Mouse (Mus musculus) layer of hippocampus, postnatal 36 days (tissue): ENCODE measurements around the gene Aacs. TPM values are rescaled to one million over a fixed set of nuclear protein-coding genes. Genes with fewer than 3 reads are reported as not detected.
"Not testable (repeated sequence)": the region's sequence is repeated elsewhere in the genome, so short reads cannot be mapped to it uniquely, and the experiment has no call there.

Source experiments
- DNase-seq, 2 experiments: peaks; one replicate each; pipeline ENCODE4 v3.0.0; 2022
- total RNA-seq, 2 experiments: library from RNA; stranded (reverse); gene quantifications; 2 replicates each; pipeline ENCODE4 v1.2.3; 2021

Aacs gene
- total RNA-seq = 10 to 100 TPM; 53.9 to 56.1 TPM

- peak; percentile 97 to 98 for DNase-seq
Observed at GRCm38 (mm10) chr5:125475601-125476285, at the start of gene Aacs. Gene Aacs, plus strand, starts transcription at chr5:125475814.

GRCm38 (mm10) chr5:125426343-125426742 lies 49.3 kb upstream of the Aacs start:
- no peak for DNase-seq

DNA sequence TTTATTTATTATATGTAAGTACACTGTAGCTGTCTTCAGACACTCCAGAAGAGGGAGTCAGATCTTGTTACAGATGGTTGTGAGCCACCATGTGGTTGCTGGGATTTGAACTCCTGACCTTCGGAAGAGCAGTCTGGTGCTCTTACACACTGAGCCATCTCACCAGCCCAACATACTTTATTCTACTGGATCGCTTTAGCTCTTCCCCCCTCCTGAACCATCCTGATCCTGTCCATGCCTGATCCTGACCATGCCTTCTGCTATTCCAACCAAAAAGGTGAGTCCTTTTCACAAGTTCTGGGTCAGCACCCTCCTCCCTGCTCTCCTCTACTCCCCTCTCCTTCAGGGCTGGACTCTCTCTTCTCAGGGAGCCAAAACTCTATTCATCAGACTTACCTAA lies 43.3 kb upstream of the Aacs start:
- not testable (repeated sequence) for DNase-seq

- peak; percentile 91 to 93 for DNase-seq
Observed at GRCm38 (mm10) chr5:125433793-125434337, 41.7 kb upstream of the Aacs start, which contains the start of gene Dhx37. Gene Dhx37, minus strand, starts transcription at chr5:125434121.

GRCm38 (mm10) chr5:125434347-125434746 lies 41.3 kb upstream of the Aacs start:
- not testable (repeated sequence) for DNase-seq

- no peak for DNase-seq
Observed at GRCm38 (mm10) chr5:125440583-125441233, 34.9 kb upstream of the Aacs start.

- DNase-seq = peak; percentile 58 to 60
Observed at GRCm38 (mm10) chr5:125441234-125442114, 34.1 kb upstream of the Aacs start, which contains the start of gene Bri3bp. Gene Bri3bp, plus strand, starts transcription at chr5:125441568.

DNA sequence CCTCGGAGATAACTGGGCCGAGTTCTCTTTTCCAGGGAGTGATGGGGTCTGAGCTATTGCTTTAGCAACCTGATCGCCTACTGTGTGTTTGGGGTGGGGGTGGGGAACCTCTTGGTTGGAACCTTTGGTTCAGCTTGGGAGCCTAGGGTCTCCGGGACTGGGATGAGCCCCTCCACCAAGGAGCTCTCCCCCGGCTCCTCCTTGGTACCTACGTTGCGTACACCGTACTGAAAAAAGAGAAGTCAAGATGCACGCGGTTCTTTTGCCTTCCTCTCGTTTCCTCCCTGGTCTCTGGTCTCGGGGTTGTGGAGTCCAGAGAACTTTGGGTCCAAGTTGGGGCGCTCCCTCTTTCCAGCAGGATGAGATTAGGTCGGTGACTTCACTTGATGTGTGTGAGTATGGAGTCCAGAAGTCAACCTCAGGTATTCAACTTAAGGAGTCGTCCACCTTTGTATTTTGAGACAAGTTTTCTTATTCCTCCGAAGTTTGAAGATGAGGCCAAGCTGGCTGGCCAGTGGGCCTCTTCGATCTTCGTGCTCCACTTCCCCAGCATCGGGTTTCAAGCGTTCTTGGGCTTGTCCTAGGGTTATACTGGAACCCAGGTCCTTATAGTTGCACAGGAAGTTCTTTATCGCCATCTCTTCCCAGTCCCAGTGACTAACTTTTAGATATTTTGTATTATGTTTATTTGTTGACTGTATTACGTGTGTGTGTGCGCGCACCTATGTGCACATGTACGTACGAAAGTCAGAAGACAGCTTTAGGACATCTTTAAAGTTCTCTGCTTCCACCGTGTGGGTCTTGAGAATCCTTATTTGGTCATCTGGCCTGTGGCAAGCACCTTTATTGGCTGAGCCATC lies 33.2 kb upstream of the Aacs start:
- DNase-seq = no peak

DNA sequence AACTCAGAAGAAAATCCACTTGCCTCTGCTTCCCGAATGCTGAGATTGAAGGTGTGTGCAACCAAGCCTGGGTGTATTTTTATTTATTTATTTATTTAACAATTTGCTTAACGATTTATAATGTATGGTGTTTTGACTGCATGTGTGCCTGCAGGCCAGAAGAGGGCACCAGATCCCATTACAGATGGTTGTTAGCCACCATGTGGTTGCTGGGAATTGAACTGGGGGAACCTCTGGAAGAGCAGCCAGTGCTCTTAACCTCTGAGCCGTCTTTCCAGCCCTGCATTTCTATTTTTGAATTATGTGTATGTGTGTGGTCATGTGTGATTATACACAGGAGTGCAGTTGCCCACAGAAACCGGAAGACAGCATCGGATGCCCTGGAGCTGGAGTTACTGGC lies 32.3 kb upstream of the Aacs start:
- no peak for DNase-seq

DNA sequence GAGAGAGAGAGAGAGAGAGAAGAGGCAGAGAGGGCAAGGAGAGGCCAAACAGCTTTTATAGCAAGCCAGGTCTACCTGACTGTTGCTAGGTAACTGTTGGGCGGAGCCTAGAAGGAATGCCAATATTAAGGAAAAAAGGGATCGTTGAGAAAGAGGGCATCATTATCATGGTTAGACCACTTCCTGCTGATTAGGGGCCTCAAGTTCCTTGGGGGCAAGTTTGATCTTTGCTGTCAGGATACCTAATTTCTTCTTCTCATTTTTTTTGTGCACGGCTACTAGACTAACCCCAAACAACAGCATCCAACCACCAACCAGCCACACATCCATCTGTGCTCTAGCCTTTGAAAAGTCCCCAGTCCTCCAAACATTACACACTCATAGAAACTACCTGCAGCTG lies 31.7 kb upstream of the Aacs start:
- no peak for DNase-seq

GRCm38 (mm10) chr5:125444554-125444953 lies 31.1 kb upstream of the Aacs start:
- no peak for DNase-seq

DNA sequence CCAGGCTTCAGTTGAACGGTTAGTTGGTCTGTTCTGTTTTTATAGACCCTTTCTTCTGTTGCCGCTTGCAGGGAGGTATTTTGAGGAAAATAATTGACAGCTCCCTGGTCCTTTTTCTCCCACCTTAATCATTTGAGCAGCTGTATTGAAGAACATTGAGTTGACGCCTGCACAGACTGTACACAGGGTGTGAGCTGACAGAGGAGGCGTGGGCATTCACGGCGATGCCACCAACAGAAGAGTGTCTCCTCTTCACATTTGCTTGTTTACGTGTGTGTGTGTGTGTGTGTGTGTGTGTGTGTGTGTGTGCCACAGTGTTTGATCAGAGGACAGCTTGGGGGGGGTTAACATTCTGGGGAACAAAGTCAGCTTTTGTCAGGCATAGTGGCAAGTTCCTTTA lies 29.3 kb upstream of the Aacs start:
- peak in 1 of 2 experiments; percentile 48 for DNase-seq

DNA sequence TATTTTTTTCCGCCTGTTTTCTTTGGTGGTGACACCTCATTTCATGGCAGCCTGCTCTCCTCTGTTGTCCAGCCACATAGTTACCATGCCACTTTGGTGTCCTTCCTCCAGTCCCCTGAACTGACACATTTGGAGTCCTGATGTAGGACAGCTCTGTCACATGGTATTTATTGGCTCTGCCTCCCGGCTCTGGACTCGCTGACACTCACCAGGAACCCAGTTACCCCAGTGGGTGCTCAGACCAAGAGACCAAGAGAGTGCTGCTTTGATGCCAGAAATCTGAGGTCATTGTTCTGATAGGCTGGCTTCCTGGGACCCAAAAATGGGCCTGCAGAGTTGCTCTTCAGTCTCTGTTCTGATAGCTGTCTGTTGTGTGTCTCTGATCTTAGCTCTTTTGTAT lies 27.6 kb upstream of the Aacs start:
- no peak for DNase-seq

GRCm38 (mm10) chr5:125448631-125449030 lies 27.0 kb upstream of the Aacs start:
- DNase-seq = no peak

GRCm38 (mm10) chr5:125449306-125449705 lies 26.3 kb upstream of the Aacs start:
- DNase-seq = no peak

GRCm38 (mm10) chr5:125452573-125452972 lies 23.0 kb upstream of the Aacs start:
- no peak for DNase-seq

GRCm38 (mm10) chr5:125456100-125456499 lies 19.5 kb upstream of the Aacs start:
- DNase-seq = no peak

DNA sequence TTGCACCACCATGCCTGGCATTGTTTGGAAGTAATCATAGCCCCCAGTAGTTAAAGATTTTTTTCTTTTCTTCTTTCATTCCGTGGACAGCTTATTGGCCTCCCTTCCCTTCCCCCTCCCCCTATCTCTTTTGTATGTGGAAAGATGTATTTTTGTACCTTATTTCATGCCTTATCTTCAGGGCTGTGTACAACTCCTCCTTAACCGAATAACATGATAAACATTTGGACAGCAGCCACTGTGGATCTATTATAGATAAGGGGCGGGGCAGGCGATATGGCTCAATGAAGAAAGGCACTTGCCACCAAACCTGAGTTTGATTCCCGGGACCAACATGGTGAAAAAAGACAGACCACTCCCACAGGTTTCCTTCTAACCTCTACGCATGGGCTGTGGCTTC lies 18.1 kb upstream of the Aacs start:
- no peak for DNase-seq

DNA sequence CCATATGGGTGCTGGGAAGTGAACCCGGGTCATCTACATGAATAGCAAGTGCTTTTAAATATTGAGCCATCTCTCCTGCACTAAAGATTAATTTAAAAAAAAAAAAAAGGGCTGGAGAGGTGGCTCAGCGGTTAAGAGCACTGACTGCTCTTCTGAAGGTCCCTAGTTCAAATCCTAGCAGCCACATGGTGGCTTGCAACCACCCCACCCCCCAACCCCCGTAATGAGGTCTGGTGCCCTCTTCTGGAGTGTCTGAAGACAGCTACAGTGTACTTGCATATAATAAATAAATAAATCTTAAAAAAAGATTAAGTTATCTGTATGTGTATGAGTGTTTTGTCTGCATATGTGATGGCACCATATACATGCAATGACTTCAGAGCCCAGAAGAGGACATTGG lies 15.0 kb upstream of the Aacs start:
- DNase-seq = no peak

- DNase-seq = peak in 1 of 2 experiments; percentile 36
Observed at GRCm38 (mm10) chr5:125461868-125462445, 13.7 kb upstream of the Aacs start.

- no peak for DNase-seq
Observed at GRCm38 (mm10) chr5:125465192-125465591, 10.4 kb upstream of the Aacs start.
